Mouse (Mus musculus) brain, embryonic 14.5 days (tissue): ENCODE measurements around the gene Bhlhe40.

ENCODE experiments used
- CTCF ChIP-seq: fragments of 200-500 bp; IDR thresholded peaks from 2 replicates; pipeline ENCODE4 v1.5.1; 2012; ENCODE audit warnings: inconsistent platforms, mild to moderate bottlenecking, moderate library complexity, borderline replicate concordance; ENCODE audit not compliant: insufficient read depth, insufficient read length; ENCODE audit errors: extremely low read depth
- POLR2A ChIP-seq: fragments of 200-500 bp; IDR thresholded peaks from 2 replicates; pipeline ENCODE4 v1.6.1; 2012; ENCODE audit warnings: mild to moderate bottlenecking, inconsistent platforms, borderline replicate concordance; ENCODE audit not compliant: poor library complexity, insufficient read depth, insufficient read length, severe bottlenecking; ENCODE audit errors: extremely low read depth

DNA sequence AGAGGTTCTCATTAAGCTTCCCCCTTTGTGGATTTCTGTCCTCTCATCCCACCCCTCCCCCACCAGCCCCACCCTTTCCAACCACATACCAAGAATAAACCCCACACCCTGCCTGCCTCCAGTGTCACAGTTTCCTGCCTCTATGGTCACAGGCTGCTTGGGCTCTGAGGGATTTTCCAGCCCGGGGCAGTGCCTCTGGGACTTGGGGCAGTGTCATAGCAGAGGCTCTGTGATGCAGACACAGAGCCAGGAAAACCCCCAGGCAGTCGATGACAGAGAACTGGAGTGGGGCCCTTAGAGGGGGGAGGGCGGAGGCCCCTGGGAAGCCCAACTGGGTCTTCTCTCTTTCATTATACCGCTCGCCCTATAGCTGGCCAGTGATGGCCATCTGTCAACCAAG, 27.9 kb downstream of the Bhlhe40 start:
- TF ChIP-seq CTCF (no peak), POLR2A (no peak)
